Mouse (Mus musculus) thymus, adult 2 months (tissue): ENCODE measurements around the gene Hic2.

Source experiments
- CTCF ChIP-seq: fragments of 200-500 bp; IDR thresholded peaks from 2 replicates; pipeline ENCODE4 v1.5.1; 2012; ENCODE audit warnings: mild to moderate bottlenecking, control low read depth, low read length, moderate library complexity, borderline replicate concordance; ENCODE audit not compliant: control insufficient read depth, poor library complexity, insufficient read depth; ENCODE audit errors: extremely low read depth
- POLR2A ChIP-seq: fragments of 200-500 bp; IDR thresholded peaks from 2 replicates; pipeline ENCODE4 v1.6.1; 2012; ENCODE audit warnings: mild to moderate bottlenecking, low read length, control low read depth, moderate library complexity; ENCODE audit not compliant: control insufficient read depth, poor library complexity, insufficient read depth; ENCODE audit errors: extremely low read depth

GRCm38 (mm10) chr16:17291016-17291415 lies 57.6 kb downstream of the Hic2 start:
- TF ChIP-seq CTCF: no peak
- TF ChIP-seq POLR2A: no peak
